Mouse (Mus musculus): ENCODE data around the gene Txndc16. TPM values are rescaled to one million over a fixed set of nuclear protein-coding genes. Genes with fewer than 3 reads are reported as not detected.

Txndc16 gene
- total RNA-seq (2012; rRNA removed) (0.07 and 0.08 TPM in 2 replicates), polyA plus RNA-seq (2012; ENCODE audit: insufficient read depth in 1 of 2, insufficient read length in 2 of 2, low read depth in 1 of 2, low replicate concordance in 2 of 2, missing spikeins in 1 of 2) (under 1 TPM in 1 of 2 experiments, not detected in 1; 0.24 TPM)

GRCm38 (mm10) chr14:45220090-45220956 lies at the start of gene Txndc16:
TSS of gene Txndc16 (minus strand) at chr14:45220328.
- Histone ChIP-seq H3K27me3 (ENCODE audit: control insufficient read depth in 1 of 2, insufficient read depth in 2 of 2, low read length in 2 of 2) (peaks cover 0 to 6% of the 10 kb centered on the region in 2 experiments; a peak in 2 of 4 replicates), H3K9me3 (replicated peaks; ENCODE audit: insufficient read depth, low read length) (no peaks in the 10 kb centered on the region), H3K79me2 (ENCODE audit: control insufficient read depth, insufficient read depth, low read length, poor library complexity) (no peaks in the 10 kb centered on the region), H3K27ac (ENCODE audit: control insufficient read depth, low read depth, low read length) (no peak within 1 kb of the TSS), H3K4me3 (ENCODE audit: control insufficient read depth in 1 of 2, insufficient read depth in 1 of 2, low read depth in 2 of 2, low read length in 2 of 2) (no peak within 1 kb of the TSS), H3K4me1 (ENCODE audit: control insufficient read depth in 1 of 2, insufficient read depth in 2 of 2, low read length in 2 of 2) (no peaks in the 10 kb centered on the region), H3K9ac (ENCODE audit: control insufficient read depth, low read depth, low read length, poor library complexity, severe bottlenecking) (no peak within 1 kb of the TSS), H3K36me3 (ENCODE audit: control insufficient read depth in 1 of 2, insufficient read depth in 2 of 2, low read length in 2 of 2) (no peaks in the 10 kb centered on the region)
- no peak for DNase-seq (ENCODE audit: low read depth, low spot score)
- TF ChIP-seq CHD2 (IDR thresholded peaks at IDR 0.05; ENCODE audit: low read length) (no peak), UBTF (IDR thresholded peaks at IDR 0.05; ENCODE audit: borderline replicate concordance, insufficient read depth, low read depth, low read length) (no peak), POLR2AphosphoS2 (IDR thresholded peaks at IDR 0.05; ENCODE audit: low read length) (no peak), GABPA (IDR thresholded peaks at IDR 0.05; ENCODE audit: low read depth, low read length) (no peak), SIN3A (IDR thresholded peaks at IDR 0.05; ENCODE audit: low read length) (no peak), RAD21 (IDR thresholded peaks at IDR 0.05; ENCODE audit: low read depth, low read length) (no peak), EP300 (IDR thresholded peaks at IDR 0.05; ENCODE audit: low read depth in 1 of 2, low read length in 2 of 2) (no peak), CTCF (IDR thresholded peaks at IDR 0.05 in 2 of 3, conservative IDR thresholded peaks at IDR 0.05 in 1 of 3; ENCODE audit: control insufficient read depth in 1 of 3, insufficient read depth in 1 of 3, low read depth in 2 of 3, low read length in 3 of 3, poor library complexity in 1 of 3, severe bottlenecking in 1 of 3) (no peak), POLR2AphosphoS5 (IDR thresholded peaks at IDR 0.05; ENCODE audit: borderline replicate concordance, low read depth, low read length) (no peak), MAFK (IDR thresholded peaks at IDR 0.05; ENCODE audit: borderline replicate concordance, low read depth, low read length) (no peak)

GRCm38 (mm10) chr14:45263831-45264592 lies 43.9 kb upstream of the Txndc16 start:
- Histone ChIP-seq H3K27ac (ENCODE audit: control insufficient read depth, low read depth, low read length) (no peak overlapping the region), H3K27me3 (ENCODE audit: control insufficient read depth in 1 of 2, insufficient read depth in 2 of 2, low read length in 2 of 2) (peaks cover 3 to 9% of the 10 kb centered on the region in 2 experiments; a peak in 3 of 4 replicates), H3K9ac (ENCODE audit: control insufficient read depth, low read depth, low read length, poor library complexity, severe bottlenecking) (no peak overlapping the region), H3K9me3 (replicated peaks; ENCODE audit: insufficient read depth, low read length) (no peaks in the 10 kb centered on the region), H3K4me3 (ENCODE audit: control insufficient read depth in 1 of 2, insufficient read depth in 1 of 2, low read depth in 2 of 2, low read length in 2 of 2) (no peak overlapping the region), H3K4me1 (ENCODE audit: control insufficient read depth in 1 of 2, insufficient read depth in 2 of 2, low read length in 2 of 2) (no peaks in the 10 kb centered on the region), H3K79me2 (ENCODE audit: control insufficient read depth, insufficient read depth, low read length, poor library complexity) (no peaks in the 10 kb centered on the region), H3K36me3 (ENCODE audit: control insufficient read depth in 1 of 2, insufficient read depth in 2 of 2, low read length in 2 of 2) (no peaks in the 10 kb centered on the region)
- TF ChIP-seq NRF1 (IDR thresholded peaks at IDR 0.05; ENCODE audit: insufficient read depth, low read depth, low read length, poor library complexity, severe bottlenecking) (no peak), UBTF (IDR thresholded peaks at IDR 0.05; ENCODE audit: borderline replicate concordance, insufficient read depth, low read depth, low read length) (no peak), MYB (IDR thresholded peaks at IDR 0.05; ENCODE audit: low read depth, low read length) (no peak), USF1 (IDR thresholded peaks at IDR 0.05; ENCODE audit: low read depth, low read length) (no peak)
- DNase-seq (ENCODE audit: low read depth, low spot score), result no peak
